Mouse (Mus musculus): ENCODE data around the gene Cep89. TPM values are rescaled to one million over a fixed set of nuclear protein-coding genes. Genes with fewer than 3 reads are reported as not detected.

The Cep89 gene
- 3.8 and 7.6 TPM in 2 replicates for polyA plus RNA-seq (2012; ENCODE audit: insufficient read depth, low replicate concordance)

- Histone ChIP-seq H3K4me3 (replicated peaks) (peak within 1 kb of the TSS; percentile 95), H3K27me3 (replicated peaks) (no peaks in the 10 kb centered on the region), H3K9me3 (no peaks in the 10 kb centered on the region), H3K4me1 (peaks cover 33% of the 10 kb centered on the region), H3K36me3 (replicated peaks; ENCODE audit: low read length) (peaks cover 62% of the 10 kb centered on the region)
- TF ChIP-seq FLI1 (IDR thresholded peaks at IDR 0.05; ENCODE audit: low read length) = no peak
- TF ChIP-seq GATA1 (IDR thresholded peaks at IDR 0.05; ENCODE audit: borderline replicate concordance, low read length) = no peak
Measured at GRCm38 (mm10) chr7:35396542-35397168, at the start of gene Cep89, which contains the start of gene Faap24. TSS of gene Cep89 (plus strand) at chr7:35397035. TSS of gene Faap24 (minus strand) at chr7:35396836.

GRCm38 (mm10) chr7:35347918-35348700, 48.7 kb upstream of the Cep89 start:
- peaks cover 14% of the 10 kb centered on the region for H3K27me3 ChIP-seq (replicated peaks)
- H3K36me3 ChIP-seq (replicated peaks; ENCODE audit: low read length) = no peaks in the 10 kb centered on the region
- no peak overlapping the region for H3K4me3 ChIP-seq (replicated peaks)
- peaks cover 20% of the 10 kb centered on the region for H3K9me3 ChIP-seq
- TF ChIP-seq GATA1 (IDR thresholded peaks at IDR 0.05; ENCODE audit: borderline replicate concordance, low read length) = no peak
- H3K4me1 ChIP-seq = peaks cover 4% of the 10 kb centered on the region; the same call in 1 of the 2 replicates

- peaks cover 20% of the 10 kb centered on the region for H3K9me3 ChIP-seq
- H3K4me1 ChIP-seq = peaks cover 4% of the 10 kb centered on the region; the same call in 1 of the 2 replicates
- no peak overlapping the region for H3K4me3 ChIP-seq (replicated peaks)
- peaks cover 14% of the 10 kb centered on the region for H3K27me3 ChIP-seq (replicated peaks)
- TF ChIP-seq FLI1 (IDR thresholded peaks at IDR 0.05; ENCODE audit: low read length) (no peak), GATA1 (IDR thresholded peaks at IDR 0.05; ENCODE audit: borderline replicate concordance, low read length) (no peak)
- H3K36me3 ChIP-seq (replicated peaks; ENCODE audit: low read length) = no peaks in the 10 kb centered on the region
Measured at GRCm38 (mm10) chr7:35349022-35349421, 47.8 kb upstream of the Cep89 start.

- Histone ChIP-seq H3K27me3 (replicated peaks) (peaks cover 17% of the 10 kb centered on the region), H3K36me3 (replicated peaks; ENCODE audit: low read length) (no peaks in the 10 kb centered on the region), H3K4me1 (peaks cover 4% of the 10 kb centered on the region; the same call in 1 of the 2 replicates), H3K9me3 (peaks cover 17% of the 10 kb centered on the region), H3K4me3 (replicated peaks) (no peak overlapping the region)
- TF ChIP-seq FLI1 (IDR thresholded peaks at IDR 0.05; ENCODE audit: low read length) (no peak), GATA1 (IDR thresholded peaks at IDR 0.05; ENCODE audit: borderline replicate concordance, low read length) (no peak)
Measured at GRCm38 (mm10) chr7:35349886-35350684, 46.8 kb upstream of the Cep89 start.

GRCm38 (mm10) chr7:35351155-35351554, 45.7 kb upstream of the Cep89 start:
- H3K4me1 ChIP-seq = peaks cover 4% of the 10 kb centered on the region; the same call in 1 of the 2 replicates
- no peak overlapping the region for H3K4me3 ChIP-seq (replicated peaks)
- peaks cover 23% of the 10 kb centered on the region for H3K27me3 ChIP-seq (replicated peaks)
- H3K9me3 ChIP-seq = peaks cover 12% of the 10 kb centered on the region
- H3K36me3 ChIP-seq (replicated peaks; ENCODE audit: low read length) = no peaks in the 10 kb centered on the region
- TF ChIP-seq FLI1 (IDR thresholded peaks at IDR 0.05; ENCODE audit: low read length) (no peak), GATA1 (IDR thresholded peaks at IDR 0.05; ENCODE audit: borderline replicate concordance, low read length) (no peak)

GRCm38 (mm10) chr7:35353306-35353705, 43.5 kb upstream of the Cep89 start:
- H3K36me3 ChIP-seq (replicated peaks; ENCODE audit: low read length) = no peaks in the 10 kb centered on the region
- H3K4me3 ChIP-seq (replicated peaks) = no peak overlapping the region
- peaks cover 5% of the 10 kb centered on the region for H3K9me3 ChIP-seq
- peaks cover 25% of the 10 kb centered on the region for H3K27me3 ChIP-seq (replicated peaks)
- H3K4me1 ChIP-seq = peaks cover 4% of the 10 kb centered on the region; the same call in 1 of the 2 replicates
- TF ChIP-seq FLI1 (IDR thresholded peaks at IDR 0.05; ENCODE audit: low read length) (no peak), GATA1 (IDR thresholded peaks at IDR 0.05; ENCODE audit: borderline replicate concordance, low read length) (no peak)

- H3K4me3 ChIP-seq (replicated peaks) = no peak overlapping the region
- no peaks in the 10 kb centered on the region for H3K36me3 ChIP-seq (replicated peaks; ENCODE audit: low read length)
- peaks cover 5% of the 10 kb centered on the region for H3K9me3 ChIP-seq
- H3K4me1 ChIP-seq = no peaks in the 10 kb centered on the region
- TF ChIP-seq GATA1 (IDR thresholded peaks at IDR 0.05; ENCODE audit: borderline replicate concordance, low read length) = no peak
- TF ChIP-seq FLI1 (IDR thresholded peaks at IDR 0.05; ENCODE audit: low read length) = no peak
- peaks cover 29% of the 10 kb centered on the region for H3K27me3 ChIP-seq (replicated peaks)
Measured at GRCm38 (mm10) chr7:35355303-35355872, 41.4 kb upstream of the Cep89 start.

- Histone ChIP-seq H3K4me1 (no peaks in the 10 kb centered on the region), H3K4me3 (replicated peaks) (no peak overlapping the region), H3K36me3 (replicated peaks; ENCODE audit: low read length) (no peaks in the 10 kb centered on the region), H3K27me3 (replicated peaks) (peaks cover 24% of the 10 kb centered on the region), H3K9me3 (peaks cover under 1% of the 10 kb centered on the region; the same call in 1 of the 2 replicates)
- TF ChIP-seq FLI1 (IDR thresholded peaks at IDR 0.05; ENCODE audit: low read length) (no peak), GATA1 (IDR thresholded peaks at IDR 0.05; ENCODE audit: borderline replicate concordance, low read length) (no peak)
Measured at GRCm38 (mm10) chr7:35357621-35358020, 39.2 kb upstream of the Cep89 start.

GRCm38 (mm10) chr7:35362253-35362652, 34.6 kb upstream of the Cep89 start:
- H3K4me3 ChIP-seq (replicated peaks) = no peak overlapping the region
- no peaks in the 10 kb centered on the region for H3K4me1 ChIP-seq
- peaks cover 5% of the 10 kb centered on the region; the same call in 1 of the 2 replicates for H3K9me3 ChIP-seq
- peaks cover 12% of the 10 kb centered on the region for H3K27me3 ChIP-seq (replicated peaks)
- TF ChIP-seq GATA1 (IDR thresholded peaks at IDR 0.05; ENCODE audit: borderline replicate concordance, low read length) = no peak
- no peak for TF ChIP-seq FLI1 (IDR thresholded peaks at IDR 0.05; ENCODE audit: low read length)
- H3K36me3 ChIP-seq (replicated peaks; ENCODE audit: low read length) = no peaks in the 10 kb centered on the region

Data from megakaryocyte, embryonic 14.5 days (primary cell).